ENCODE assay signal across 19 mouse cellular contexts in the genomic region with DNA sequence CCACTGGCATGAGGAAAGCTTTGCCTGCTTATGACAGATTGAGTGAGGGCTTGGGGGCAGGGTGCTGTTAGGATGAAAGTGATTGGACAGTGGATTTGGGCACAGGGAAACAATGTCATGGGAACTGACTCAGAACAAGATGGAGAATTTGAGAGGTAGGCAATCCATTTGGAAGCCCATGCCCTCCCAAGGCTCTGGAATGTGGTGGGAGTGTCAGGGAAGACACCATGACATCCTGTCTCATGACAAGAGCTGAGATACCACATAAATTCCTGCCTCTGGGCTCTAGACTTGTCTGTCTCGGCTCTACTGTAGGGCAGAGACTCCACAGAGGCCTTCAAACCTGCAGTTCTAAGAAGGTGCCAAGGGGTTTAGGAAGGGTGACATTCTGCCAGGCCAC.
"Had no signal": no experiment of that assay in that cellular context is flagged by ENCODE, and none has a peak within 500 bp of the region (broad histone marks: within the 10 kb centered on the region; RNA-seq: fewer than 3 reads in every experiment).

No protein-coding gene starts in this region.

- H3K4me2 ChIP-seq: limb, embryonic 12.5 days; limb, embryonic 15.5 days; liver, embryonic 11.5 days; midbrain, embryonic 12.5 days; midbrain, embryonic 15.5 days; neural tube, embryonic 13.5 days had no signal

- H3K9me3 ChIP-seq: limb, embryonic 15.5 days; midbrain, embryonic 15.5 days; neural tube, embryonic 13.5 days had no signal

- H3K27ac ChIP-seq: kidney, postnatal 0 days; layer of hippocampus, adult 2 months; limb, embryonic 12.5 days; limb, embryonic 15.5 days; midbrain, embryonic 12.5 days; midbrain, embryonic 15.5 days; neural tube, embryonic 13.5 days had no signal

- H3K9ac ChIP-seq: limb, embryonic 12.5 days; limb, embryonic 15.5 days; midbrain, embryonic 12.5 days; midbrain, embryonic 15.5 days; neural tube, embryonic 13.5 days had no signal

- H3K4me3 ChIP-seq: layer of hippocampus, adult 2 months; limb, embryonic 12.5 days; limb, embryonic 15.5 days; midbrain, embryonic 12.5 days; midbrain, embryonic 15.5 days; myocyte; neural tube, embryonic 13.5 days had no signal

- ATAC-seq: midbrain, embryonic 15.5 days had no signal

- DNase-seq: kidney, postnatal 25 days; layer of hippocampus, adult 9-11 months; lung, adult 2 months; lung, postnatal 14 days; lung, postnatal 4 days; retina, postnatal 1 day; right cerebral cortex, postnatal 25 days; spleen, adult 18-20 months; thymus, adult 18-20 months; thymus, postnatal 36 days had no signal
